Mouse (Mus musculus) cerebellum, postnatal 14 days (tissue): ENCODE results near the gene Exoc6b.

ENCODE experiments used
- DNase-seq, 2 experiments: peaks; one replicate each; pipeline ENCODE4 v3.0.0; 2021; ENCODE audit warnings: mixed read lengths in 2 of 2

Gene Exoc6b

GRCm38 (mm10) chr6:84968531-84968930, 100.8 kb downstream of the Exoc6b start:
- peak in 1 of 2 experiments; percentile 48 for DNase-seq

- DNase-seq, result peak in 1 of 2 experiments; percentile 19
Measured at GRCm38 (mm10) chr6:84964729-84965415, 104.4 kb downstream of the Exoc6b start.

GRCm38 (mm10) chr6:84963044-84963443, 106.3 kb downstream of the Exoc6b start:
- no peak for DNase-seq

- no peak for DNase-seq
Measured at GRCm38 (mm10) chr6:84961763-84962162, 107.5 kb downstream of the Exoc6b start.

GRCm38 (mm10) chr6:84959520-84959919, 109.8 kb downstream of the Exoc6b start:
- DNase-seq, result no peak

- no peak for DNase-seq
Measured at GRCm38 (mm10) chr6:84951621-84952020, 117.7 kb downstream of the Exoc6b start.

GRCm38 (mm10) chr6:84946569-84946968, 122.7 kb downstream of the Exoc6b start:
- no peak for DNase-seq

GRCm38 (mm10) chr6:84946106-84946505, 123.2 kb downstream of the Exoc6b start:
- no peak for DNase-seq

- no peak for DNase-seq
Measured at GRCm38 (mm10) chr6:84932953-84933921, 136.1 kb downstream of the Exoc6b start.

- DNase-seq, result no peak
Measured at GRCm38 (mm10) chr6:84931051-84931450, 138.3 kb downstream of the Exoc6b start.

- DNase-seq, result peak in 1 of 2 experiments; percentile 43
Measured at GRCm38 (mm10) chr6:84926066-84926465, 143.2 kb downstream of the Exoc6b start.

GRCm38 (mm10) chr6:84923760-84924221, 145.5 kb downstream of the Exoc6b start:
- peak; percentile 5 to 22 for DNase-seq

GRCm38 (mm10) chr6:84916291-84916690, 153.0 kb downstream of the Exoc6b start:
- peak; percentile 39 to 47 for DNase-seq

GRCm38 (mm10) chr6:84912434-84912833, 156.9 kb downstream of the Exoc6b start:
- DNase-seq, result peak; percentile 57 to 64

GRCm38 (mm10) chr6:84899002-84899774, 170.1 kb downstream of the Exoc6b start:
- no peak for DNase-seq

GRCm38 (mm10) chr6:84893773-84894095, 175.6 kb downstream of the Exoc6b start:
- DNase-seq, result no peak

- DNase-seq, result no peak
Measured at GRCm38 (mm10) chr6:84892926-84893772, 176.2 kb downstream of the Exoc6b start.

GRCm38 (mm10) chr6:84886551-84886950, 182.8 kb downstream of the Exoc6b start:
- DNase-seq, result no peak

- DNase-seq, result no peak
Measured at GRCm38 (mm10) chr6:84885080-84885479, 184.2 kb downstream of the Exoc6b start.

GRCm38 (mm10) chr6:84883720-84884119, 185.6 kb downstream of the Exoc6b start:
- DNase-seq, result no peak

GRCm38 (mm10) chr6:84882663-84883517, 186.4 kb downstream of the Exoc6b start:
- DNase-seq, result no peak
